Mouse (Mus musculus): ENCODE measurements at regions not wholly inside any gene's neighbourhood (a gene's known extent, or its start where the extent isn't known, plus 50 kb on each side); places are given as distances from the start of the nearest gene placed in this dataset.

- Histone ChIP-seq H3K36me3 (ENCODE audit: control insufficient read depth, insufficient read depth, low read length) (no peaks in the 10 kb centered on the region), H3K4me3 (ENCODE audit: control insufficient read depth, low read depth, low read length) (no peak overlapping the region), H3K4me1 (ENCODE audit: control insufficient read depth, insufficient read depth, low read length) (no peaks in the 10 kb centered on the region), H3K27ac (ENCODE audit: control insufficient read depth, insufficient read depth, low read depth, low read length) (no peak overlapping the region), H3K27me3 (ENCODE audit: control insufficient read depth, insufficient read depth, low read length) (no peaks in the 10 kb centered on the region)
- TF ChIP-seq POLR2A (IDR thresholded peaks at IDR 0.05; ENCODE audit: control insufficient read depth, low read depth, low read length) (no peak), CTCF (IDR thresholded peaks at IDR 0.05; ENCODE audit: control insufficient read depth, insufficient read depth, insufficient replicate concordance, low read depth, low read length) (no peak)
These were observed 111.2 kb upstream of the Htr2a start for GRCm38 (mm10) chr14:74529368-74529951.

GRCm38 (mm10) chr14:74538187-74538586 lies 102.5 kb upstream of the Htr2a start:
- no peak overlapping the region for H3K27ac ChIP-seq (ENCODE audit: control insufficient read depth, insufficient read depth, low read depth, low read length)

GRCm38 (mm10) chr14:74544028-74544427 lies 96.6 kb upstream of the Htr2a start:
- no peaks in the 10 kb centered on the region for H3K4me1 ChIP-seq (ENCODE audit: control insufficient read depth, insufficient read depth, low read length)
- H3K27ac ChIP-seq (ENCODE audit: control insufficient read depth, insufficient read depth, low read depth, low read length): no peak overlapping the region
- no peak overlapping the region for H3K4me3 ChIP-seq (ENCODE audit: control insufficient read depth, low read depth, low read length)
- no peaks in the 10 kb centered on the region for H3K27me3 ChIP-seq (ENCODE audit: control insufficient read depth, insufficient read depth, low read length)
- H3K36me3 ChIP-seq (ENCODE audit: control insufficient read depth, insufficient read depth, low read length): no peaks in the 10 kb centered on the region
- TF ChIP-seq CTCF (IDR thresholded peaks at IDR 0.05; ENCODE audit: control insufficient read depth, insufficient read depth, insufficient replicate concordance, low read depth, low read length): no peak
- no peak for TF ChIP-seq POLR2A (IDR thresholded peaks at IDR 0.05; ENCODE audit: control insufficient read depth, low read depth, low read length)

More at GRCm38 (mm10) chr14:74538187-74538586, 102.5 kb upstream of the Htr2a start:
- no peaks in the 10 kb centered on the region for H3K4me1 ChIP-seq (ENCODE audit: control insufficient read depth, insufficient read depth, low read length)
- no peaks in the 10 kb centered on the region for H3K36me3 ChIP-seq (ENCODE audit: control insufficient read depth, insufficient read depth, low read length)
- H3K4me3 ChIP-seq (ENCODE audit: control insufficient read depth, low read depth, low read length): no peak overlapping the region
- no peak for TF ChIP-seq CTCF (IDR thresholded peaks at IDR 0.05; ENCODE audit: control insufficient read depth, insufficient read depth, insufficient replicate concordance, low read depth, low read length)
- no peak for TF ChIP-seq POLR2A (IDR thresholded peaks at IDR 0.05; ENCODE audit: control insufficient read depth, low read depth, low read length)
- H3K27me3 ChIP-seq (ENCODE audit: control insufficient read depth, insufficient read depth, low read length): no peaks in the 10 kb centered on the region

- Histone ChIP-seq H3K27ac (ENCODE audit: control insufficient read depth, insufficient read depth, low read depth, low read length) (no peak overlapping the region), H3K36me3 (ENCODE audit: control insufficient read depth, insufficient read depth, low read length) (no peaks in the 10 kb centered on the region), H3K4me3 (ENCODE audit: control insufficient read depth, low read depth, low read length) (no peak overlapping the region), H3K4me1 (ENCODE audit: control insufficient read depth, insufficient read depth, low read length) (no peaks in the 10 kb centered on the region), H3K27me3 (ENCODE audit: control insufficient read depth, insufficient read depth, low read length) (no peaks in the 10 kb centered on the region)
- TF ChIP-seq POLR2A (IDR thresholded peaks at IDR 0.05; ENCODE audit: control insufficient read depth, low read depth, low read length) (no peak), CTCF (IDR thresholded peaks at IDR 0.05; ENCODE audit: control insufficient read depth, insufficient read depth, insufficient replicate concordance, low read depth, low read length) (no peak)
These were observed 89.5 kb upstream of the Htr2a start for GRCm38 (mm10) chr14:74551091-74551490.

GRCm38 (mm10) chr14:74553636-74554035 lies 87.0 kb upstream of the Htr2a start:
- no peaks in the 10 kb centered on the region for H3K4me1 ChIP-seq (ENCODE audit: control insufficient read depth, insufficient read depth, low read length)
- no peaks in the 10 kb centered on the region for H3K27me3 ChIP-seq (ENCODE audit: control insufficient read depth, insufficient read depth, low read length)
- TF ChIP-seq CTCF (IDR thresholded peaks at IDR 0.05; ENCODE audit: control insufficient read depth, insufficient read depth, insufficient replicate concordance, low read depth, low read length) (no peak), POLR2A (IDR thresholded peaks at IDR 0.05; ENCODE audit: control insufficient read depth, low read depth, low read length) (no peak)
- H3K27ac ChIP-seq (ENCODE audit: control insufficient read depth, insufficient read depth, low read depth, low read length): no peak overlapping the region
- H3K36me3 ChIP-seq (ENCODE audit: control insufficient read depth, insufficient read depth, low read length): no peaks in the 10 kb centered on the region
- H3K4me3 ChIP-seq (ENCODE audit: control insufficient read depth, low read depth, low read length): no peak overlapping the region

GRCm38 (mm10) chr14:74558359-74558758 lies 82.3 kb upstream of the Htr2a start:
- no peak overlapping the region for H3K4me3 ChIP-seq (ENCODE audit: control insufficient read depth, low read depth, low read length)

More at GRCm38 (mm10) chr14:74558359-74558758, 82.3 kb upstream of the Htr2a start:
- Histone ChIP-seq H3K27ac (ENCODE audit: control insufficient read depth, insufficient read depth, low read depth, low read length) (no peak overlapping the region), H3K36me3 (ENCODE audit: control insufficient read depth, insufficient read depth, low read length) (no peaks in the 10 kb centered on the region), H3K4me1 (ENCODE audit: control insufficient read depth, insufficient read depth, low read length) (no peaks in the 10 kb centered on the region), H3K27me3 (ENCODE audit: control insufficient read depth, insufficient read depth, low read length) (no peaks in the 10 kb centered on the region)
- TF ChIP-seq POLR2A (IDR thresholded peaks at IDR 0.05; ENCODE audit: control insufficient read depth, low read depth, low read length): no peak
- TF ChIP-seq CTCF (IDR thresholded peaks at IDR 0.05; ENCODE audit: control insufficient read depth, insufficient read depth, insufficient replicate concordance, low read depth, low read length): no peak
